Mouse (Mus musculus) cortical plate, adult 2 months (tissue): Measurements from ENCODE around the gene Usf3.

Experiments
- CTCF ChIP-seq: fragments of 200-500 bp; IDR thresholded peaks from 2 replicates; pipeline ENCODE4 v1.5.1; 2011; ENCODE audit warnings: mild to moderate bottlenecking, control low read depth, low read length; ENCODE audit not compliant: insufficient read depth; ENCODE audit errors: extremely low read depth
- POLR2A ChIP-seq: fragments of 200-500 bp; IDR thresholded peaks from 2 replicates; pipeline ENCODE4 v1.6.1; 2011; ENCODE audit warnings: mild to moderate bottlenecking, low read length, control low read depth; ENCODE audit not compliant: insufficient read depth; ENCODE audit errors: extremely low read depth

DNA sequence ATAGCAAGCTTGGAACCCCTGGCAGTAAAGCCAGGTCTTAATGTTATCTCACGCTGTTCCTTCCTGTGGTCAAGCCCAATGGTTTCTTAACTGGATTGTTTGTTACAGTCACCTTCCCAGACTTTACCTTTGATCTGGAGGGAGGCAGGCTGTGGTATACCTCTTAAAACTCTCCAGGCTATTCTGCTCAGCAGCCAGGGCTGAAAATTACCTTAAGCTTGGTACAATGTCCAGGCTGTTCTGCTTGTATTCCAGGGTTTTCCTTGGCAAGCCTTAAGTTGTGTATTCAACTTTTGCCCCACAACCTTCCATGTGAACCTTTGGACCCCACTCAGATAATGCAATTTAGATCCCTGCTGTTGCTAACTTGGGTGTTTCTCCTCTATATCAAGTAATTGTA is 2.0 kb downstream of the Usf3 start:
- no peak for TF ChIP-seq CTCF
- TF ChIP-seq POLR2A: no peak
